Mouse (Mus musculus): ENCODE results near the gene Trim62.

Trim62 gene

DNA sequence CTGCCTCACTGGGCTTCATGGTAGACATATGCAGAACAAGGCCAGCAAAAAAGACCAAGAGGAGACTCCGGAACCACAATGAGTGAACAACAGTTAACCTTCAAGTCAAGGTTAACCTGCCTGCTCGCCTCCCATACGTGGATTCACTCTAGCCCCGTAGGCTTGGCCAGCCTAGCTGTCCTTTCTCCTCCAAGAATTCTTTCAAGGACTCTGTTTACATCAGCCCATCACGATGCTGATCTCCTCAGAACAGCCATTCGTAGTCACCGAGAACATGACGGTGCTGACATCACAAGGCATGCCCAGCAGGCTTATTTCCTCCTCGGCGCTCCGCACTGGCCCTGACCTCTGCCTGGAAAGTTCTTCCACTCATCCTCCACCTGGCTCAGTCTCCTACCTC lies 74.8 kb downstream of the Trim62 start:
- in situ Hi-C loops (cut with MboI, MseI), result loop anchor here (5.0 kb wide), 2 partner anchors 129 to 134 kb away; no protein-coding TSS in a partner anchor

DNA sequence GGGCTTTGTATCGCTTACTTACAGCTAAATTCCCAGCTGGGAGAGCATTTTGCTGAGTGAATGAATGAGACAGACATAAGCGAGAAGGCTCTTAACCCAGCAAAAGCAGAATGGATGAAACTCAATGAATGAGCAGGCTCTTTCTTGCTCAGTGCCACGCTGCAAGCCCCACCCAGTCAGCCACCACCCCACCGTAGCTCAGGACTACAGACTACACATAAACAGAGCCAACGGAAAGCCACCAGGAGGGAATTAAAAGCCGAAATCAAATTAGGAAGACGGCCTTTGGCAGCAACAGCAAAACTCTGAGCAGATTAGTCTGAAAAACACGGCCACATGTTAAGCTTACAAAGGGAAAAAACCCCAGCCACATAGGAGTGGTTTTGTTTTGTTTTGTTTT lies 75.5 kb downstream of the Trim62 start:
- in situ Hi-C loops (cut with MboI, MseI), result loop anchor here (5.0 kb wide), 2 partner anchors 128 to 133 kb away; no protein-coding TSS in a partner anchor

DNA sequence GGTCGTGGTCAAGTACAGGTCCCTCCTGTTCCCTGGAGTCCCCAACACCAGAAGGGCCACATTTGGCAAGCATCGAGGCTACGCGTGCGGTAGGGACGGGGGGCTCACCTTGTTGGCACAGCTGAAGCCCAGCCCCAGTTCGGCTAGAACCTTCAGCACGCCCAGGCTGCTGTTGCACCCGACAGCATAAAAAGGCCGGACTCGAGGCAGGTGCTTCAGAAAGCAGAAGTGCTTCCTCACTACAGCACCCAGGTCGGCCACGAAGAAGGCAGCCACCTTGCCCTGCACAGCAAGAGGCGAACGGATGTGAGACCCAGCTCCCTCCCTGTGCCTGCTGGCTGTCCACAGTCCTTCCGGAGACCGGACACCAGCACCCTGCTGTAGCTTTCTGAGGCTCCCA lies 76.3 kb downstream of the Trim62 start:
- in situ Hi-C loops (cut with MboI, MseI), result loop anchor here (5.0 kb wide), 2 partner anchors 128 to 133 kb away; no protein-coding TSS in a partner anchor
